Mouse (Mus musculus): ENCODE measurements around the gene Tbc1d23.

DNA sequence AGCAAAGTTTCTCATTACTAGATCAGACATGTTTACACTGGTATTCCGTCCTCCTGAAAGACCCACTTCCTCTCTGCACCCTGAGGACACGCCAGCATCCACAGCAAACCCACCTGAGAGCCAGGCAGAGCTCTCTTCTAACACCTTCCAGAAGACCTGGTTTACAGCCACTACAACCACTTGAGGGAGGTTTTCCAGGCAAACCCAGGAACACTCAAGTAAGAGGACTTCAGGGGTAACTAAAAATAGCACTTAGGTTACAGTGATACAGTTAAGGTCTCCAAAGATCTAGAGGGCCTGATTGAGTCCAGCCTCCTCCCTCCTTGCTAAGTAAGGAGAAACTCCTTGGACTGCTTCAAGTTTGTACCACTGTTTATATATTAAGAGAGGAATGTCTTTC, 23.0 kb downstream of the Tbc1d23 start:
- TF ChIP-seq CTCF (IDR thresholded peaks at IDR 0.05; ENCODE audit: low read depth) = no peak
- no peak for TF ChIP-seq EP300 (IDR thresholded peaks at IDR 0.05; ENCODE audit: low read depth)

Measured in liver, embryonic 14.5 days (tissue).